Mouse (Mus musculus) right cerebral cortex, adult 18-20 months (tissue): ENCODE measurements around the gene Ssbp3.

ENCODE experiments used
- DNase-seq: peaks from one replicate; pipeline ENCODE4 v3.0.0; 2022; ENCODE audit warnings: mixed read lengths

Gene Ssbp3

GRCm38 (mm10) chr4:106907701-106908425 is 2.6 kb upstream of the Ssbp3 start:
- DNase-seq, result no peak

DNA sequence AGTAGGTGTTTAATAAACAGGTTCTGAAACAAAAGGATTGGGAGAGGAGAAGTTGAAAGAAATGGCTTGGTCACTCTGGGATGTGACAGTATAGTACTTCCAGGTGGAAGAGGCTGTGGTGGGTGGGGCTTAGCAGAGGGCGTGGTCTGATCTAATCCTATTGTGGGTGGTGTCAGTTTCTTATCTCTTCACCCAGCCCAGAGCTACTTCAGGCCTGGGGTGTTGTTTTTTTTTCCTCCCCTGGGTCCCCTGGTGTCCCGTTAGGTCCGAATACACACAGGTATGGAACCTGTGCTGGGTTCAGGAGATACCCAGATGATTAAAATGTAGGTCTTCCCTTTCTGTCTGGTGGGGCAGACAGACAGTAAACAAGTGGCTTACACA is 2.1 kb upstream of the Ssbp3 start:
- no peak for DNase-seq

DNA sequence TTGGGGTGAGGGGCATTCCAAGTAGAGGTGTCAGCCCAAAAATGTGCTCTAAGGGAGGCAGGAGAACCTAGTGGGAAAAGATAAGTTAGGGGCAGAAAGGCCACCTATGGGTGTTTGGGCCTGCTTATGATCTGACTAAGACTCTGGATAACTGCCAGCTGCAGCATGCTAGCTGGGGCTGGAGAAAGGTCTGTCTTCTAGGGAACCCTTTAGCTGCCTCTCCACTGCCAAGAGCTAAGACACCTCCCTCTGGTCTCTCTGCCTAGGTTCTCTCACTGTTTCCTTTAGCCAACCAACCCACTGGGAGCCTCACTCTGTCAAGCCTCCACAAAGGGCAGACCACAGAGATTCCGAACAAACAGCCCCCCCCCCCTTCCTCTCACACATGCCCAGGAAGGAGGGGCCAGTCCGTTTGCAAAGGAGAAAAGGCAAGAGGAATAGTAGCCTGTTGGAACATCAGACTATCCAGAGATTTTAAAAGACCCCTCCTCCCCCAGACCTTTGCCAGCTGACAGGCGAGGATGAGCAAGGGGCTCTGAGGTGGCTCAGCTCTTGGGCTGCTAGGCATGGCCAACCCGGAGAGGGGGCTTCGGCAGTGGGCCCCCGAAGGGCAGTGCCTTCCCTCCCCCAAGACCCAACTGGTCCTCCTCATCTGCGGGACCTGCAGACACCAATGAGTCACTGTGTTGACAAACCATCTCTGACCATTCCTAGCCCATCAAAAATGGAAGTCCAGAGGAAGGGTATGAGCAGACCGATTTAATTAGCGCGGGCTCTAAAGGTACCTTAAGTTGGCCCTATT is 1.4 kb upstream of the Ssbp3 start:
- DNase-seq, result no peak

DNA sequence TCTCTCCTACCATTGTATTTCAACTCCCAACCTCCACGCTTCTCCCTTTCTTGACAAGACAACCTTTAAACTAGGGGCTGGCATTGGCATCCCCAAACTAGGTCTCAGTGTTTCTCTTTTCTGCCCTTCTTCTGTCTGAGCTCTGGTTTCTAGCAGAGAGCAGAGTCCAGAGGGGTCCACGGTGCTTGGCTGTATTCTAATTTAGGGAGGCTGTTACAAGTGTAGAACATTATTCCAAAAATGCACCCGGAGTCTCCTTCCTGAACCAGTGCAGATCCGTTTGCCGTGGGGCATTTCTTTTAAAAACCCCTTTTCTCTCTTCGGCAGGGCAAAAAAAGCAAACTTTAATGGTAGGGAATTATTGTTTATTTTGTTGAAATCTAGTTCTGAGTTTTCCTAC is 704 bp upstream of the Ssbp3 start:
- no peak for DNase-seq

- DNase-seq, result peak; percentile 95
These were observed 823 bp downstream of the Ssbp3 start for GRCm38 (mm10) chr4:106911246-106911801.

DNA sequence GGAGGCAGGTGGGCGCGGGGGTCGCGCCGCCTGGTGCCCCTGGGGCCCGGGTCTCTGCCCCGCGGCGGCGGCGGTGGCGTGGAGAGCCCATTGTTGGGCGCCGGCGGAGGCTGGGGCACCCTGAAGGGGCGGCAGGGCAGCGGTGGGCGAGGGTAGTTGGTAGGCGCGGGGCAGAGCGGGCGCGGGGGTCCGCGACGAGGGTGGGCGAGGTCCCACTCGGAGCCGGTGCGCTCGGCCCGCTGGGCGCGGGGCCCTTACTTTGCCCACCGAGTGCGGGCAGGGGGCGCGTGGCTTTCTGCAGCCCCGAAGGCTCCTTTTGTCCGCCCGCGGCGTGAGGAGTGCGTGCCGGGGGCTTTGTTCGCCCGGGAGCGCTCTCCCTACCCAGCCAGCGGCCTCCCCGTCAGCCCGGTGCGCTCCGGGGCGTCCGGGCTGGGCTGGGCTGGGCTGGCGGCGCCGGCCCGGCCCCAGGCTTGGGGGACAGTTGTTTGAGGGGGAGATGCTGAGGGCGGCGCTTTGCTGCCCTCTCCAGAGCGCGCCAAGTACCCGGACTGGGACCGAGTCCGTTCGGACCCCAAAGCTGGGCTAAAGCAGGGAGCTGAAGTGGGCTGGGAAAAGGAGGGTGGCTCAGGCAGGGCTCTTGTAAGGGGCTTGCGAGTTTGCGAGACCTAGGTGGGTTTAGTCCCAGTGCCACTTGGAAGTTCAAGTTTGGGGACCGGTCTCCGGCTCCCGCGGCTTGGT is 1.6 kb downstream of the Ssbp3 start:
- no peak for DNase-seq

DNA sequence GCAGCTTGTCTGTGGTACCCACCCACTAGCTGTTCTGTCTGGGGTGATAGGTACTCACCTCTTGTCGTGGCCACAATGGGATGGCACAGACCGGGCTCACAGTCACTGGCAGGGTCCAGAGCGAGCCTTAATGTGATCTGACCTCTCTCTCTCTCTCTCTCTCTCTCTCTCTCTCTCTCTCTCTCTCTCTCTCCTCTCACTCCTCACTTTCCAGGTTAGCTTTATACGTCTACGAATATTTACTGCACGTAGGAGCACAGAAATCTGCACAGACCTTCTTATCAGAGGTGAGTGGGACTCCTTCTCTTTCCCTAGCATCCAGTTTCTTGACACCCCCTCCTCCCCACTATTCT is 2.2 kb downstream of the Ssbp3 start:
- no peak for DNase-seq

GRCm38 (mm10) chr4:106913411-106914049 is 3.0 kb downstream of the Ssbp3 start:
- no peak for DNase-seq

- no peak for DNase-seq
These were observed 4.8 kb downstream of the Ssbp3 start for GRCm38 (mm10) chr4:106915265-106915664.

- no peak for DNase-seq
These were observed 7.8 kb downstream of the Ssbp3 start for GRCm38 (mm10) chr4:106918263-106918662.

DNA sequence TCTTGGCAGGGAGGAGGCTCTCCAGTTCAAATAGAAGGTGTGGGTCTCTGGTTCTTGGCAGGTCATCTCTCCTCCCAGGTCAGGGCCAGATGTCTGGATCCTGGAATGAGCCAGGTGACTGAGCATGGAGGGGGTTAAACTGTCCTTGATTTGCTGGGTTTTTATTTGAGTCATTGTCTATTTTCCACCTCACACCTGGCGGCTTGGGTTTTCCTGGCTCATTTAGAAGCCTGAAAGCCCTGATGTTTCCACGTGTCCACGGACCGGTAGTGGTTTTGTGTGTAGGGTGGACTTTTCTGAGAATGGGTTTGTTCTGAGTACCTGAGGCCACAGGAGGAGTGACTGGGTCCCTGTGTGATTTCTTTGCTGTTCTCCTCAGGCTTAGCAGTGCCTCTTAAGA is 9.6 kb downstream of the Ssbp3 start:
- no peak for DNase-seq

DNA sequence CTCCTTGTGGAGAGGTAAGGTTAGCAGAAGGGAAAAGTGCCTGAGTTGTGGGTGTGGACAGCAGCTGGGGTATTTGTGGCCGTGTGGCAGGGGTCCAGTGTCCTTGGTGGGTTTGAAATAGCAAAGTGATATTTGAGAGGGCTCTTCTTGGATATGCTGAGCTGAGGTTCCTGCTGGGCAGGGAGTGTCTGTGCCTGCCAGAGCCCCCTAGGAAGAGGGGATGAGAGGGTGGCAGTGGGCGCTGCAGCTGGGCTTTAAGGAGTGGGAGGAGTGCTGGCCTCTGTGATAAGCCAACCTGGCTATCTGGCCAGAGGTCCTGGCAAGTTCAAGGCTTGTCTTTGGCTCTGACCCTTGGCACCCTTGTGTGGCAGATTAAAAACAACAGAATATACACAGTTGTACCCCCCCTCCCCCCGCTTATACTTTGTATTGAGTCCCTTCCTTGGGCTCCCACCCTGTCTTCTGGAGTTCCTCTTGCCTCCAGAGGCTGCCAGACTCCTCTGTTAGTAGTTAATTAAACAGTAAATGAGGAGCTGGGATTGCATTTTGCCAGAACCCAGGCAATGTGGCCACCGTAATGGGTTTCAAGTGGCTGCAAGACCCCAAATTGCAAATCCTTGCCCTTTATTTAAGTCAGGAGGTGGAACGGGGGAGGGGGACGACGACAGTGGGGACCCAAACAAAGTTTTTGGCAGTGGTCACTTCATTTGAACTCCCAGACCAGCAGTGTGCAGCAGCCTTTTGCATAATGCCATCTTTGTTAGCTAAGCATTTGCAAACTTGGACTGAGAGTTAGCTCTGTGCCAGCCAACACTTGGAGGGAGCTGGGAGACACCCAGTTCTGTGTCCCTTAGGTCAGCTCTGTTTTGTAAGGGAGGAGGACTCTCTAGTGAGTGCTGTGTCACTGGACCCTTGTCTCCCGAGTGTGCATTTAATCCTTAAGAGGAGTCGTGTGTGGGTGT is 11.2 kb downstream of the Ssbp3 start:
- DNase-seq, result peak; percentile 54

DNA sequence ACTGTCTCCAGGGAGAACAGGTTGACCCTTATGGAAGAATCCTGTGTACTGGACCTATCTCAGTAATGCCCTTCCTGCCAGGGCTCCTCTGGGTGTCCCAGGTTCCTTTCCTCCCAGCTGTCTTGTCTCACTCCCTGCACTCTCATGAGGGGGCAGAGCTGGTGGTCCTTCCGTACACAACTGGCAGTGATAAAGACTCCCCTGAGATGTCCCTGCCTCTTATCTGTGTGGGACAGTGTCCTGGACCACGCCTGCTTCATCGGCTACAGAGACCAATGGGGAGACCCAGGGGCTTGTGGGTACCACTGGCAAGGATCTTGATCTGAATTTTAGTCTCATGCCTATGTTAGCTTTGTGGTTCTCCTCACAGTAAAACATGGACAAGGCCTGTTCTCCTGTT is 12.4 kb downstream of the Ssbp3 start:
- DNase-seq, result no peak

- no peak for DNase-seq
These were observed 13.7 kb downstream of the Ssbp3 start for GRCm38 (mm10) chr4:106924175-106924574.

- DNase-seq, result no peak
These were observed 14.4 kb downstream of the Ssbp3 start for GRCm38 (mm10) chr4:106924888-106925287.

- no peak for DNase-seq
These were observed 15.9 kb downstream of the Ssbp3 start for GRCm38 (mm10) chr4:106926401-106926800.

GRCm38 (mm10) chr4:106927034-106927433 is 16.5 kb downstream of the Ssbp3 start:
- no peak for DNase-seq

DNA sequence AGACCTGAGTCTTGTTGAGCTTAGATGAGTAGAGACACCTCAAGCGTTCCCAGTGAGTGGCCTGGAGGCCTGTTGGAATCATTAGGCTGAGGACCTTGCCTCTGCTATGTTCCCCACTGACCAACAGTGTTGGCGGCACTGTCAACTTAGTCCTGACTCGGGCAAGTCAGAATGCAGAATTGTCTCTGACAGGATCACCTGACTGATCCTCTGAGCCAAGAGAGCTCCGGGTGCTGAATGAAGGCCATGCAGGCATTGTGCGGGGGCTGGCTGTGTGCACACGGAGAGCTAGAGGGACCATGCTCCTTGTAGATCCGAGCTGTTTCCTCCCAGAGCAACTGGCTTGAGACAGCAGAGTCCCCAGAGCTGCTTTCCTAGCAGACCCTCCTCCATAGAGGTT is 18.5 kb downstream of the Ssbp3 start:
- DNase-seq, result peak; percentile 31

GRCm38 (mm10) chr4:106932583-106932982 is 22.1 kb downstream of the Ssbp3 start:
- no peak for DNase-seq

DNA sequence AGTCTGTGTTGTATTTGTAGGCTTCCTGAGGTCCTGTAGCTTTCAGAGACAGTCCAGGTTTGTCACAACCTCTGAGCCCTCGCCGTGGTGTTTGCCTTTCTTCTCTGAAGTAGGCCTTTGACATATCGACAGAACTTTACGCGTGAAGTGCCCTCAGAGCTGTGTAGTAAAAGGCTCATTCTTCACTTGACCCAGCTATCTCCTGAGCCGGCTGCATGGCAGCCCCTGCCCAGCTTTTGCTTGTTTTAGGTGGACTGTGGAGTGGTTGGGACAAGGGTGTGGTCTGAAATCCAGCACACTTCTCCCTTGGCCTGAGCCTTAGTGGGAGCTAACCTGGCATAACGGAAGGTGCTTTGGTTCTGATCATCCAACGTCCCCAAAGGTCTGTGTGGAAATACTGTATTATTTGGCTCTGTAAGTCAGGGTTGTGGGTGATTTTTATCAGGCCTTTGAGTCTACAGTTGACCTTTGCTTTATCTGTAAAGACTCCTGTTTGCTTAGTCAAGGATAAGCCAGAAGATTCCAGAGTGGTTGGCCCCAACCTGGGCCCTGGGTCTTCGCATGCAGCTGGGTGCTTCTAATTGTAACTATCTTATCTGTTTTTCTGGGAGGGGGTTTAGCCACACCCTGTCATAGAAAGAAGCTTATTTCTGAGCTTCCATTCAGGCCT is 23.4 kb downstream of the Ssbp3 start:
- no peak for DNase-seq

- DNase-seq, result peak; percentile 75
These were observed 24.6 kb downstream of the Ssbp3 start for GRCm38 (mm10) chr4:106934931-106935582.
